10 mouse cellular contexts compared by ENCODE assay signal in genomic region chr19:23150556-23151265, GRCm38 (mm10). TPM values are rescaled to one million over a fixed set of nuclear protein-coding genes. Genes with fewer than 3 reads are reported as not detected.
DNase-seq lines count a peak whose midpoint lies in the region; ATAC-seq and TF ChIP-seq lines count a peak whose summit lies in the region.
"Had no signal": no experiment of that assay in that cellular context is flagged by ENCODE, and none has a peak within 500 bp of the region (broad histone marks: within the 10 kb centered on the region; RNA-seq: fewer than 3 reads in every experiment).

No protein-coding gene starts in this region.

- CTCF ChIA-PET in Patski (lab: Charles Lee): interaction anchor here (1.0 to 1.5 kb wide), 4 partner anchors 13 to 150 kb away, joined by 3 to 5 read pairs (median 3); no protein-coding TSS in a partner anchor

- peak; percentile 19 for DNase-seq in cerebellum, adult 11-12 months
- no peak for DNase-seq in cerebellum, adult 8-10 months
- DNase-seq in kidney, adult 2 months: no peak
- no peak for DNase-seq in Patski (ENCODE audit: low read depth, low spot score)
- no peak for DNase-seq in liver, postnatal 0 days
- no peak for DNase-seq in right cerebral cortex, postnatal 14 days
- no peak for DNase-seq in kidney, postnatal 4 days

- no peak overlapping the region for H3K4me3 ChIP-seq in kidney, adult 2 months (ENCODE audit: insufficient read depth, low read depth, low read length)
- H3K4me3 ChIP-seq in kidney, embryonic 14.5 days (ENCODE audit: low read length): no peak overlapping the region
- no peak overlapping the region for H3K4me3 ChIP-seq in liver, postnatal 0 days (ENCODE audit: low read depth, low read length)
- H3K4me3 ChIP-seq: neural tube, embryonic 12.5 days had no signal

- H3K4me1 ChIP-seq in kidney, adult 2 months (ENCODE audit: control insufficient read depth, insufficient read depth, low read length): peaks cover 76% of the 10 kb centered on the region
- H3K4me1 ChIP-seq in kidney, embryonic 14.5 days (ENCODE audit: control insufficient read depth, insufficient read depth, low read length): peaks cover 8% of the 10 kb centered on the region
- H3K4me1 ChIP-seq in liver, postnatal 0 days (ENCODE audit: insufficient read depth): peaks cover 45% of the 10 kb centered on the region
- H3K4me1 ChIP-seq: neural tube, embryonic 12.5 days had no signal

- no peak for TF ChIP-seq POLR2A in kidney, adult 2 months (IDR thresholded peaks at IDR 0.05; ENCODE audit: low read depth, low read length)

- no peak for TF ChIP-seq EP300 in liver, postnatal 0 days (IDR thresholded peaks at IDR 0.05; ENCODE audit: low read depth)

- H3K27ac ChIP-seq in kidney, adult 2 months (ENCODE audit: insufficient read depth, low read depth, low read length): peak overlapping the region; percentile 29; the same call in 1 of the 2 replicates
- no peak overlapping the region for H3K27ac ChIP-seq in kidney, embryonic 14.5 days (ENCODE audit: low read depth, low read length)
- no peak overlapping the region for H3K27ac ChIP-seq in liver, postnatal 0 days (ENCODE audit: low read depth)
- H3K27ac ChIP-seq: neural tube, embryonic 12.5 days had no signal

- WGBS in kidney, adult 2 months: 55% methylated on average over 11 of the region's 14 CpGs
- whole genome bisulfite sequencing in kidney, embryonic 14.5 days: 87% methylated on average over 14 of the region's 14 CpGs
- 75% methylated on average over 14 of the region's 14 CpGs for WGBS in liver, postnatal 0 days (ENCODE audit: insufficient replicate concordance)

- no peak for ATAC-seq in kidney, embryonic 14.5 days (ENCODE audit: low FRiP score, low TSS enrichment)
- peak; percentile 5 for ATAC-seq in Patski
- ATAC-seq in liver, postnatal 0 days: no peak

- in situ Hi-C loops in Patski (cut with MboI; ENCODE audit: low pct_unique_long_range_greater_than_20kb): no loop called here

- no peaks in the 10 kb centered on the region for H3K9me3 ChIP-seq in kidney, embryonic 14.5 days (ENCODE audit: control insufficient read depth, low read length)
- no peaks in the 10 kb centered on the region for H3K9me3 ChIP-seq in liver, postnatal 0 days (ENCODE audit: low read length)
- H3K9me3 ChIP-seq: heart, embryonic 10.5 days; neural tube, embryonic 12.5 days had no signal

- no peaks in the 10 kb centered on the region; the same call in 1 of the 2 replicates for H3K36me3 ChIP-seq in kidney, adult 2 months (ENCODE audit: control insufficient read depth, insufficient read depth, low read length)
- no peaks in the 10 kb centered on the region for H3K36me3 ChIP-seq in kidney, embryonic 14.5 days (ENCODE audit: control insufficient read depth, insufficient read depth, low read length)
- 0 out of 2 replicates have a peak, but pooled peaks cover 3% of the 10 kb centered on the region for H3K36me3 ChIP-seq in liver, postnatal 0 days (replicated peaks; ENCODE audit: insufficient read depth, low read length)
- H3K36me3 ChIP-seq: heart, embryonic 10.5 days; neural tube, embryonic 12.5 days had no signal

- no peak for TF ChIP-seq CTCF in kidney, adult 2 months (conservative IDR thresholded peaks at IDR 0.05; ENCODE audit: insufficient read depth, insufficient read length, low read depth, low read length)
- no peak for TF ChIP-seq CTCF in Patski (IDR thresholded peaks at IDR 0.05)
- no peak for TF ChIP-seq CTCF in liver, postnatal 0 days (IDR thresholded peaks at IDR 0.05; ENCODE audit: low read depth)

- H3K27me3 ChIP-seq in kidney, adult 2 months (replicated peaks; ENCODE audit: control insufficient read depth, insufficient read depth, low read length): no peaks in the 10 kb centered on the region
- no peaks in the 10 kb centered on the region for H3K27me3 ChIP-seq in kidney, embryonic 14.5 days (ENCODE audit: control insufficient read depth, insufficient read depth, low read length)
- no peaks in the 10 kb centered on the region for H3K27me3 ChIP-seq in Patski
- no peaks in the 10 kb centered on the region for H3K27me3 ChIP-seq in liver, postnatal 0 days (ENCODE audit: insufficient read depth, low read length)
- H3K27me3 ChIP-seq: neural tube, embryonic 12.5 days had no signal

- H3K4me2 ChIP-seq in kidney, embryonic 14.5 days (replicated peaks; ENCODE audit: low read depth, low read length): no peak overlapping the region
- peak overlapping the region; percentile 71; the same call in 1 of the 2 replicates for H3K4me2 ChIP-seq in liver, postnatal 0 days (ENCODE audit: low read depth, low read length)
- H3K4me2 ChIP-seq: neural tube, embryonic 12.5 days had no signal

- POLR2A ChIA-PET in Patski (lab: Charles Lee): interaction anchor here (0.9 to 1.6 kb wide), 4 partner anchors 9 to 234 kb away, joined by 3 to 5 read pairs (median 3); no protein-coding TSS in a partner anchor

- no peak overlapping the region for H3K9ac ChIP-seq in kidney, embryonic 14.5 days (ENCODE audit: low read depth, low read length)
- no peak overlapping the region for H3K9ac ChIP-seq in liver, postnatal 0 days (replicated peaks)
- H3K9ac ChIP-seq: neural tube, embryonic 12.5 days had no signal

RNA-seq across cellular contexts. Expression of gene Klf9, which starts 9.7 kb away (rescaled TPM):
- 59.3 and 62.3 TPM in 2 replicates for polyA plus RNA-seq in kidney, adult 2 months (2012; rRNA removed)
- polyA plus RNA-seq in kidney, embryonic 14.5 days (2014; fragmentation: Nextera tagmentation; extraction: Ambion mirVana): 2.7 and 4.2 TPM in 2 replicates
- 33.8 TPM for polyA plus RNA-seq in Patski (2021)
- 12.6 and 17.2 TPM in 2 replicates for polyA plus RNA-seq in liver, postnatal 0 days (2015; fragmentation: Nextera tagmentation; extraction: Ambion mirVana)
